Mouse (Mus musculus) E14TG2a.4 (cell line): ENCODE results near the gene Cd163.
A peak's percentile ranks its signal among the peaks of the same experiment; 100 is the strongest.

Source experiments
- H3K27me3 ChIP-seq: 2 replicates; pipeline ENCODE4 v1.6.1; 2014; ENCODE audit warnings: low read length, control low read depth; ENCODE audit not compliant: insufficient read depth
- H3K36me3 ChIP-seq: 2 replicates; pipeline ENCODE4 v1.6.1; 2014; ENCODE audit warnings: low read length, control low read depth; ENCODE audit not compliant: insufficient read depth
- H3K4me1 ChIP-seq: replicated peaks from 2 replicates; pipeline ENCODE4 v1.6.1; 2014; ENCODE audit warnings: low read depth, low read length, control low read depth
- H3K4me3 ChIP-seq: replicated peaks from 2 replicates; pipeline ENCODE4 v1.5.1; 2014; ENCODE audit warnings: mild to moderate bottlenecking, low read length
- H3K9me3 ChIP-seq: 2 replicates; pipeline ENCODE4 v1.6.1; 2014; ENCODE audit warnings: low read length, control low read depth
- CTCF ChIP-seq: conservative IDR thresholded peaks from 2 replicates; pipeline ENCODE4 v1.5.1; 2014; ENCODE audit warnings: low read length
- NANOG ChIP-seq: IDR thresholded peaks from 2 replicates; pipeline ENCODE4 v1.6.1; 2014; ENCODE audit warnings: borderline replicate concordance, low read length, mixed read lengths
- POU5F1 ChIP-seq: IDR thresholded peaks from 2 replicates; pipeline ENCODE4 v1.6.1; 2014; ENCODE audit warnings: low read length, borderline replicate concordance

Gene Cd163

DNA sequence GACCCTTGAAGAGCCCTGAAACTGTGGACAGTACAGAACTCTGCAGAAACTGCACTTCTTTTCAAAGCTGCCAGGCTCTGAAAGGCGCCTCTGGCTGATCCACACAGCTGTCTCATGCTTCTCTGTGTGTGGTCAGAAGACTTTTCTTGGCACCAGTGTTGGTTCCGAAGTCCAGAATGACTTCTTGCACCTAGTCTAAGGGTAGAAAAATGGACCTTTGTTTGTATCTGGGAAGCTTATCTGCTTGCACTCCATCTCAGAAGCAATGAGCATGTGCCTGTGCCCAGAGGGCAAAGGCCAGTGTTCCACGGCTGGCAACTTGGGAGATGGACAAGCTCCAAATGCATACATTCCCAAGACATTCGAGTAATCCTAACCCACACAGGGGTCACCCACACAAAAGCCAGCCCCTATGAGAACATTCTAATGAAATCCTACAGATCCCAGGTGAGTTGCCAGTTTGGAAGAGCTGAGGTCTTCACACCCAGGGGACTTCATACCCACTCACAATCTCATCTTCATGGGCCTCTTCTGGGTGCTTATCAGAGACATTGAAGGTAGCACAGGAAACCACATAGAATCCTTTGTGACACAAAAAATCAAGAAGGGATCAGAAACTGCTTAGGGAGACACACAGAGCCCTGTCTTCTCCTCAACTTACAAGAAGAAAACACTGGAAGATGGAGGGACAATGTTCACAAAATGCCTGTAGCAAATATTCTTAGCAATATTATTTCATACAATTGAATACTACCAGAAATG, 73.2 kb downstream of the Cd163 start:
- no peak overlapping the region for H3K4me3 ChIP-seq
- no peaks in the 10 kb centered on the region for H3K36me3 ChIP-seq
- H3K27me3 ChIP-seq: no peaks in the 10 kb centered on the region
- H3K9me3 ChIP-seq: no peaks in the 10 kb centered on the region
- no peak for TF ChIP-seq POU5F1
- TF ChIP-seq NANOG: no peak
- H3K4me1 ChIP-seq: no peaks in the 10 kb centered on the region

- Histone ChIP-seq H3K9me3 (no peaks in the 10 kb centered on the region), H3K36me3 (no peaks in the 10 kb centered on the region), H3K27me3 (no peaks in the 10 kb centered on the region), H3K4me1 (no peaks in the 10 kb centered on the region), H3K4me3 (no peak overlapping the region)
- TF ChIP-seq POU5F1 (no peak), NANOG (no peak), CTCF (peak; percentile 76)
Observed at GRCm38 (mm10) chr6:124379331-124379730, 74.9 kb downstream of the Cd163 start.
